Mouse (Mus musculus): ENCODE measurements around the gene Ahctf1.
"Not testable (repeated sequence)": the region's sequence is repeated elsewhere in the genome, so short reads cannot be mapped to it uniquely, and the experiment has no call there.

The Ahctf1 gene

GRCm38 (mm10) chr1:179803513-179804139 is at the start of gene Ahctf1:
TSS of gene Ahctf1 (minus strand) at chr1:179803680.
- peak; percentile 96 for ATAC-seq (ENCODE audit: low TSS enrichment)

GRCm38 (mm10) chr1:179847759-179848389 is 44.4 kb upstream of the Ahctf1 start:
- ATAC-seq (ENCODE audit: low TSS enrichment) = peak; percentile 64

GRCm38 (mm10) chr1:179847173-179847572 is 43.7 kb upstream of the Ahctf1 start:
- no peak for ATAC-seq (ENCODE audit: low TSS enrichment)

- no peak for ATAC-seq (ENCODE audit: low TSS enrichment)
These were observed 42.5 kb upstream of the Ahctf1 start for GRCm38 (mm10) chr1:179845832-179846499.

- ATAC-seq (ENCODE audit: low TSS enrichment) = peak; percentile 72
These were observed 41.4 kb upstream of the Ahctf1 start for GRCm38 (mm10) chr1:179844894-179845293.

- no peak for ATAC-seq (ENCODE audit: low TSS enrichment)
These were observed 40.5 kb upstream of the Ahctf1 start for GRCm38 (mm10) chr1:179843981-179844380.

GRCm38 (mm10) chr1:179842568-179842967 is 39.1 kb upstream of the Ahctf1 start:
- no peak for ATAC-seq (ENCODE audit: low TSS enrichment)

- ATAC-seq (ENCODE audit: low TSS enrichment) = no peak
These were observed 33.2 kb upstream of the Ahctf1 start for GRCm38 (mm10) chr1:179836426-179837404.

- no peak for ATAC-seq (ENCODE audit: low TSS enrichment)
These were observed 32.4 kb upstream of the Ahctf1 start for GRCm38 (mm10) chr1:179835753-179836425.

GRCm38 (mm10) chr1:179833596-179833995 is 30.1 kb upstream of the Ahctf1 start:
- ATAC-seq (ENCODE audit: low TSS enrichment) = no peak

GRCm38 (mm10) chr1:179832710-179833240 is 29.3 kb upstream of the Ahctf1 start:
- ATAC-seq (ENCODE audit: low TSS enrichment) = no peak

- ATAC-seq (ENCODE audit: low TSS enrichment) = no peak
These were observed 25.4 kb upstream of the Ahctf1 start for GRCm38 (mm10) chr1:179828900-179829299.

GRCm38 (mm10) chr1:179828051-179828450 is 24.6 kb upstream of the Ahctf1 start:
- ATAC-seq (ENCODE audit: low TSS enrichment) = no peak

GRCm38 (mm10) chr1:179824549-179824948 is 21.1 kb upstream of the Ahctf1 start:
- no peak for ATAC-seq (ENCODE audit: low TSS enrichment)

- not testable (repeated sequence) for ATAC-seq (ENCODE audit: low TSS enrichment)
These were observed 15.2 kb upstream of the Ahctf1 start for GRCm38 (mm10) chr1:179818490-179819278.

- ATAC-seq (ENCODE audit: low TSS enrichment) = peak; percentile 99
These were observed 11.1 kb upstream of the Ahctf1 start for GRCm38 (mm10) chr1:179814616-179815015.

GRCm38 (mm10) chr1:179813385-179813784 is 9.9 kb upstream of the Ahctf1 start:
- no peak for ATAC-seq (ENCODE audit: low TSS enrichment)

- ATAC-seq (ENCODE audit: low TSS enrichment) = no peak
These were observed 4.8 kb upstream of the Ahctf1 start for GRCm38 (mm10) chr1:179808300-179808699.

- no peak for ATAC-seq (ENCODE audit: low TSS enrichment)
These were observed 4.0 kb upstream of the Ahctf1 start for GRCm38 (mm10) chr1:179807468-179807867.

- no peak for ATAC-seq (ENCODE audit: low TSS enrichment)
These were observed 2.3 kb upstream of the Ahctf1 start for GRCm38 (mm10) chr1:179805751-179806150.

Data from frontal cortex, adult (tissue).